Mouse (Mus musculus) hindbrain, embryonic 13.5 days (tissue): ENCODE measurements at regions not wholly inside any gene's neighbourhood (a gene's known extent, or its start where the extent isn't known, plus 50 kb on each side); places are given as distances from the start of the nearest gene placed in this dataset.

Experiments
- ATAC-seq: fragments of 200-750 bp; cut with Nextera tagmentation; 2 replicates; pipeline ENCODE4 v1.8.0; 2017; ENCODE audit warnings: moderate TSS enrichment; ENCODE audit not compliant: low FRiP score
- H3K27ac ChIP-seq: fragments of 300-500 bp; sonication (generic); 2 replicates; pipeline ENCODE4 v1.5.1; 2015; ENCODE audit warnings: inconsistent platforms, mild to moderate bottlenecking, moderate library complexity
- H3K27me3 ChIP-seq: fragments of 300-500 bp; sonication (generic); 2 replicates; pipeline ENCODE4 v1.6.1; 2015; ENCODE audit warnings: mild to moderate bottlenecking, inconsistent platforms
- H3K36me3 ChIP-seq: fragments of 300-500 bp; sonication (generic); 2 replicates; pipeline ENCODE4 v1.6.1; 2015; ENCODE audit warnings: mild to moderate bottlenecking, inconsistent platforms
- H3K4me1 ChIP-seq: fragments of 300-500 bp; sonication (generic); replicated peaks from 2 replicates; pipeline ENCODE4 v1.6.1; 2015; ENCODE audit warnings: inconsistent platforms
- H3K4me2 ChIP-seq: fragments of 300-500 bp; sonication (generic); 2 replicates; pipeline ENCODE4 v1.6.1; 2015; ENCODE audit warnings: inconsistent platforms, mild to moderate bottlenecking, moderate library complexity
- H3K4me3 ChIP-seq: fragments of 300-500 bp; sonication (generic); 2 replicates; pipeline ENCODE4 v1.5.1; 2015; ENCODE audit warnings: mild to moderate bottlenecking, inconsistent platforms
- H3K9ac ChIP-seq: fragments of 300-500 bp; sonication (generic); 2 replicates; pipeline ENCODE4 v1.6.1; 2015; ENCODE audit warnings: mild to moderate bottlenecking, inconsistent platforms
- H3K9me3 ChIP-seq: fragments of 300-500 bp; sonication (generic); 2 replicates; pipeline ENCODE4 v1.6.1; 2016; ENCODE audit warnings: inconsistent platforms
- WGBS: fragments of 180-500 bp; shearing (Covaris S2); methylation state at CpG from one replicate; pipeline ENCODE4 v1.1.7; 2015; 5-methylcytosine and 5-hydroxymethylcytosine counted together

DNA sequence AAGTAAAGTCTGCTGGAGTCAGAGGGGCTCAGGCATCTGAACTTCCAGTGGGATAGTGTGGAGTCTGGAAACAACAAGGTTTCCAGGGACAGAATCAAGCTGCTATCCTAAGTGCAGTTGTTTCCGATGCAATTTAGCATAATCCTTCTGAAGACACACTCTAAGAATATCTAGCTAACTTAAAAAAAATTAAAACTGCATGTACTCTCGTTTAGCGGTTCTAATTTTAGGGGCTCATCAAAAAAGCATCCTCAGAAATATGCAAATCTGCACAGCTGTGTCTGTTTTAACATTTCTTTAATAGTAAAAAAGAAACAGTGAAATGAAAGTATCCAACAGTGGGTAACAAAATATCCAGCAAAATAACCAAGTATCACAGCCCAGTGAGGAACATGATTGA is 64.5 kb upstream of the 1700020N01Rik start:
- no peak for ATAC-seq
- H3K4me3 ChIP-seq = no peak overlapping the region

DNA sequence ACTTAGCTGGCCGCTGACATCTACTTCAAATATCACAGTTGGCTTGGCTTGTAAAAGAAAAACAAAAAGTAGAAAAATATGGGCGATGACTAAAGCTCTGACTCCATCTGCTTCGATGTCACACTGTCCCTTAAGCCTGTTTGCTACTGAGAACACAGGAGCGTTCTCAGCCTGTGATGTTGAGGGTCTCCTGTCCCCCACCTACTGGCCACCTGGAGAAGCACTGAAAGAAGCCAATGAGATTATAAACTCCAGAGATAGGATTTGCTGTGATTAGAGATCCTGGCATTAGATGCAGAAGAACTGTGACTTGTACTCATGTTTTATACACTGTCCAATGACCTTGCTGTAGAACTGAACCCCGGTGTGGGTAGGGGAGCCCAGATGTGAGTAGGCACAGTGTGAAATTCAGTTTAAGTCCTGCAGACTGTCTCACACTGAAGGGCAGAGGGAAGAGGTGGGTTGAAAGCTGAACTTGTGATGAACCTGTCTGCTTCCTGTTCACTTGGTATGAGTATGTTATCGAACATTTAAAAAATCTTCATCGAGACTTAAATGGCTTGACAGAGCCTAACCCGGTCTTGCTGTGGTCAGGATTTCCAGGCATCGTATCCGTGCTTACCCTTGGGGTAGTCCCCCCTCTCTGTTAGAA is 63.7 kb upstream of the 1700020N01Rik start:
- Histone ChIP-seq H3K4me3 (no peak overlapping the region), H3K27me3 (no peaks in the 10 kb centered on the region), H3K9me3 (no peaks in the 10 kb centered on the region), H3K27ac (no peak overlapping the region), H3K4me2 (no peak overlapping the region), H3K36me3 (no peaks in the 10 kb centered on the region), H3K9ac (no peak overlapping the region), H3K4me1 (no peaks in the 10 kb centered on the region)
- WGBS = 76% methylated on average over 10 of the region's 10 CpGs
- ATAC-seq = no peak

More for the DNA sequence above, 64.5 kb upstream of the 1700020N01Rik start:
- no peaks in the 10 kb centered on the region for H3K27me3 ChIP-seq
- no peak overlapping the region for H3K4me2 ChIP-seq
- WGBS = 91% methylated on average over 3 of the region's 3 CpGs
- H3K27ac ChIP-seq = no peak overlapping the region
- H3K4me1 ChIP-seq = no peaks in the 10 kb centered on the region
- H3K9ac ChIP-seq = no peak overlapping the region
- no peaks in the 10 kb centered on the region for H3K36me3 ChIP-seq
- H3K9me3 ChIP-seq = no peaks in the 10 kb centered on the region

DNA sequence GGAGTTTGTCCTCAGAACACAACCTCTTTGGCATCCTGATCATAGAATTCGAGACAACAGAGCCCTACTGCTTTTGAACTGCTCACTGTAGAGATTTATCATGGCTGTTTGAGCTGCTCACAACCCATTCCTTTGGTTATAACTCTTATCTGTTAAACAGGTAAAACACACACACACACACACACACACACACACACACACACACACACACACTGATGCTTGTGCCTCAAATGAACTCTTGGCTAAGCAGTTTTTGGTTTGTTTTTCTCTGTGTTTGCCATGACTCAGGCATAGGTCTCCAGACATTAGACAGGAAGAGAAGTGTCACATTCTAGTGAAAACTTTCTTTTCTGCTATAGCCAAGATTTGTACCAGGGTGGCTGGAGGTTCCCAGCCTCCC is 60.8 kb upstream of the 1700020N01Rik start:
- Histone ChIP-seq H3K4me3 (no peak overlapping the region), H3K4me2 (no peak overlapping the region), H3K4me1 (no peaks in the 10 kb centered on the region), H3K9ac (no peak overlapping the region), H3K9me3 (no peaks in the 10 kb centered on the region), H3K36me3 (no peaks in the 10 kb centered on the region), H3K27me3 (no peaks in the 10 kb centered on the region), H3K27ac (no peak overlapping the region)
- no peak for ATAC-seq
- WGBS = 79% methylated on average over 1 of the region's 1 CpGs

DNA sequence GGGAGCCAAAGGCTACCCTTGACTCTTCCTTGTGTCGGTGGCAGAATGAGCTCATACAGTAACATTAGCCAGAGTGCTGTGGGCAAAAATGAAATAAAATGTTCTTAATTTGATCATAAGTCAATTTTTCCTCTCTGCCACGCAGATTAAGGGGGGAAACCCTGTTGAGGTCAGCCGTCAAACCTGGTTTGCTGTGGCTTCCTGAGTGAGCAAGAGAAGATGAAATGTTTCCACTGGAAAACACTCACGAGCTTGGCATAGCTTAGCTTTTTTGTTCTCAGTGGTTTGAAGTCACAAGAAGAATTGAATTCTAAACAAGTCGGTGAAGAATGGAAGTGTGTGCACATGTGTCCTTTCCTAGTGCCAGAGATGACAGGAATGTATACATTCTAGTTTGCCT is 57.3 kb upstream of the 1700020N01Rik start:
- H3K4me1 ChIP-seq = no peaks in the 10 kb centered on the region
- H3K27ac ChIP-seq = no peak overlapping the region
- no peak overlapping the region for H3K4me2 ChIP-seq
- no peak overlapping the region for H3K9ac ChIP-seq
- ATAC-seq = no peak
- 76% methylated on average over 5 of the region's 5 CpGs for WGBS
- H3K4me3 ChIP-seq = no peak overlapping the region
- no peaks in the 10 kb centered on the region for H3K36me3 ChIP-seq
- no peaks in the 10 kb centered on the region for H3K9me3 ChIP-seq
- no peaks in the 10 kb centered on the region for H3K27me3 ChIP-seq

DNA sequence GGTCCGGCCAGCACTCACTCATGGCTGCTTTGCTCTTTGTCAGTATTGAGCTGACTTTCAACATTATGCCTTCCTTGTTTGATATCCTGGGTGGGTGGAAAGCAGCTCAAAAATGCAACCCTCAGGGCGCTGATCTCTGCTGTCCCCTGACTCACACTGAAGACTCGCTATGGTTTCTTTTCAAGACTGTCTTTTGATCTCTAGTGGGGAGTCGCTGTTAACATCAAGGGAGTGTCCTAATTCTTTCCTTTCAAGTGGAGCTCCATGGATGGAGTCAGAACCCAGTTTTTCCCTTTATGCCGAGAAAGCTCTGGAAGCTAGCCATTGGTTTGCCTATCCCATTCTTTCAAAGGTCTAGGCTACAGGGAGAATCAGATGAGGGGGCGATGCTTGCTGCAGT is 54.5 kb upstream of the 1700020N01Rik start:
- no peak for ATAC-seq
- H3K9me3 ChIP-seq = no peaks in the 10 kb centered on the region

More for the DNA sequence above, 54.5 kb upstream of the 1700020N01Rik start:
- no peak overlapping the region for H3K4me2 ChIP-seq
- H3K27me3 ChIP-seq = no peaks in the 10 kb centered on the region
- no peak overlapping the region for H3K4me3 ChIP-seq
- H3K9ac ChIP-seq = no peak overlapping the region
- H3K4me1 ChIP-seq = no peaks in the 10 kb centered on the region
- H3K27ac ChIP-seq = no peak overlapping the region
- 66% methylated on average over 6 of the region's 6 CpGs for WGBS
- H3K36me3 ChIP-seq = no peaks in the 10 kb centered on the region
